Mouse (Mus musculus): Measurements from ENCODE around the gene Adamts12.

DNA sequence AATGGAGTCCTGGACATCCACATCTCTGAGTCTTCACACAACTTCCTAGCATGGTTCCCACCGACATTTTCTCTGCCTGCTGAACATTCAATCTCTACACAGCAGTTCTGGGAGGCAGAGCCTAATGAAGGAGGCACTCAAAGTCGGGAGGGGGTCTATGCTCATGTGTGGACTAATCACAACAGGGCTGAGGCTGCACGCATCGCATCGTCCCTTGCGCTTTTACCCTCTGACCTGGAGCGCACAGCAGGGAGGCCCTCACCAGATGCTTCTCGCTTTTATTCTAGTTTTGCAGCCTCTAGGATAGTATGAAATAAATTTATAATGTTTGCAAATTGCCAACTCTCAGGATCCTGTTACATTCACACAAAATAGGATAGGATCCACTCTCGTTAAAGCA lies 112.9 kb downstream of the Adamts12 start:
- TF ChIP-seq USF2 (IDR thresholded peaks at IDR 0.05; ENCODE audit: borderline replicate concordance in 1 of 2, insufficient read depth in 1 of 2, low read depth in 1 of 2, low read length in 2 of 2) (no peak), MYC (IDR thresholded peaks at IDR 0.05; ENCODE audit: low read depth, low read length) (no peak), CTCF (IDR thresholded peaks at IDR 0.05 in 2 of 3, conservative IDR thresholded peaks at IDR 0.05 in 1 of 3; ENCODE audit: control insufficient read depth in 1 of 3, insufficient read depth in 1 of 3, low read depth in 2 of 3, low read length in 3 of 3, poor library complexity in 1 of 3, severe bottlenecking in 1 of 3) (no peak), POLR2A (IDR thresholded peaks at IDR 0.05; ENCODE audit: control insufficient read depth in 1 of 2, insufficient read depth in 1 of 2, low read depth in 1 of 2, low read length in 2 of 2, poor library complexity in 1 of 2) (no peak)

Measured in MEL (cell line).